Mouse (Mus musculus) forebrain, postnatal 0 days (tissue): ENCODE data around the gene Rpl23a. TPM values are rescaled to one million over a fixed set of nuclear protein-coding genes. Genes with fewer than 3 reads are reported as not detected.

Experiments
- ATAC-seq: fragments of 200-750 bp; cut with Nextera tagmentation; 2 replicates; pipeline ENCODE4 v1.8.0; 2017; ENCODE audit warnings: mild to moderate bottlenecking, moderate library complexity
- DNase-seq: peaks from one replicate; pipeline ENCODE4 v3.0.0-alpha.2; 2015
- H3K27ac ChIP-seq: fragments of 300-500 bp; sonication (generic); 2 replicates; pipeline ENCODE4 v1.5.1; 2014; ENCODE audit warnings: low read depth, mild to moderate bottlenecking, antibody characterized with exemption, low read length, moderate library complexity, mixed read lengths
- H3K27me3 ChIP-seq: fragments of 300-500 bp; sonication (generic); 2 replicates; pipeline ENCODE4 v1.6.1; 2014; ENCODE audit warnings: mild to moderate bottlenecking, low read length, mixed read lengths; ENCODE audit not compliant: insufficient read depth
- H3K36me3 ChIP-seq: fragments of 300-500 bp; sonication (generic); 2 replicates; pipeline ENCODE4 v1.6.1; 2014; ENCODE audit warnings: mild to moderate bottlenecking, moderate library complexity; ENCODE audit not compliant: insufficient read depth
- H3K4me1 ChIP-seq: fragments of 300-500 bp; sonication (generic); 2 replicates; pipeline ENCODE4 v1.6.1; 2014; ENCODE audit warnings: antibody characterized with exemption; ENCODE audit not compliant: insufficient read depth
- H3K4me2 ChIP-seq: fragments of 300-500 bp; sonication (generic); 2 replicates; pipeline ENCODE4 v1.6.1; 2014; ENCODE audit warnings: low read depth, mild to moderate bottlenecking, moderate library complexity
- H3K4me3 ChIP-seq: fragments of 300-500 bp; sonication (generic); 2 replicates; pipeline ENCODE4 v1.5.1; 2014; ENCODE audit warnings: low read depth, low read length, mixed read lengths
- H3K9ac ChIP-seq: fragments of 300-500 bp; sonication (generic); 2 replicates; pipeline ENCODE4 v1.6.1; 2014; ENCODE audit warnings: mild to moderate bottlenecking
- H3K9me3 ChIP-seq: fragments of 300-500 bp; sonication (generic); 2 replicates; pipeline ENCODE4 v1.6.1; 2016; ENCODE audit warnings: low read length
- CTCF ChIP-seq: sonication (generic); IDR thresholded peaks from 2 replicates; pipeline ENCODE4 v1.5.1; 2016; ENCODE audit warnings: antibody characterized with exemption, control low read depth, low read depth
- WGBS: fragments of 180-500 bp; shearing (Covaris S2); extraction: QIAGEN DNeasy Blood & Tissue Kit; methylation state at CpG from one replicate; pipeline ENCODE4 v1.1.7; 2014; 5-methylcytosine and 5-hydroxymethylcytosine counted together
- polyA plus RNA-seq: library from polyadenylated mRNA; unstranded; fragments of >200 nt; fragmentation: Nextera tagmentation; extraction: Ambion mirVana; gene quantifications from 2 replicates; pipeline ENCODE4 v1.2.1, GENCODE M21; 2015
- total RNA-seq: library from RNA; depleted of rRNA; stranded (reverse); fragments of >200 nt; gene quantifications from 2 replicates; pipeline ENCODE4 v1.2.3, GENCODE M21; 2014

Gene Rpl23a
- total and polyA plus RNA-seq, 2 experiments from 2014 or later, result 772 to 938 TPM

GRCm38 (mm10) chr11:78159096-78159495, 24.3 kb downstream of the Rpl23a start:
- DNase-seq, result peak; percentile 89
- TF ChIP-seq CTCF, result peak; percentile 99
- Histone ChIP-seq H3K9me3 (no peaks in the 10 kb centered on the region), H3K9ac (no peak overlapping the region), H3K27ac (no peak overlapping the region), H3K4me2 (no peak overlapping the region), H3K4me1 (peaks cover 7% of the 10 kb centered on the region), H3K4me3 (no peak overlapping the region), H3K36me3 (peaks cover 71% of the 10 kb centered on the region), H3K27me3 (no peaks in the 10 kb centered on the region)
- WGBS, result 20% methylated on average over 2 of the region's 2 CpGs
- ATAC-seq, result peak; percentile 69

GRCm38 (mm10) chr11:78156156-78156699, 27.2 kb downstream of the Rpl23a start:
- Histone ChIP-seq H3K4me3 (no peak overlapping the region), H3K27ac (no peak overlapping the region), H3K9ac (no peak overlapping the region), H3K4me2 (no peak overlapping the region), H3K36me3 (peaks cover 78% of the 10 kb centered on the region), H3K9me3 (no peaks in the 10 kb centered on the region), H3K27me3 (no peaks in the 10 kb centered on the region), H3K4me1 (no peaks in the 10 kb centered on the region)
- DNase-seq, result no peak
- WGBS, result 64% methylated on average over 6 of the region's 6 CpGs
- no peak for ATAC-seq
- TF ChIP-seq CTCF, result no peak

- TF ChIP-seq CTCF, result no peak
- H3K27ac ChIP-seq, result no peak overlapping the region
- H3K4me1 ChIP-seq, result no peaks in the 10 kb centered on the region
- H3K9ac ChIP-seq, result no peak overlapping the region
- no peaks in the 10 kb centered on the region for H3K9me3 ChIP-seq
- DNase-seq, result no peak
- ATAC-seq, result no peak
- peaks cover 75% of the 10 kb centered on the region for H3K36me3 ChIP-seq
- no peak overlapping the region for H3K4me2 ChIP-seq
- H3K4me3 ChIP-seq, result no peak overlapping the region
- WGBS, result 66% methylated on average over 5 of the region's 5 CpGs
- H3K27me3 ChIP-seq, result no peaks in the 10 kb centered on the region
These were observed 27.7 kb downstream of the Rpl23a start for GRCm38 (mm10) chr11:78155674-78156073.

- no peak for ATAC-seq
These were observed 29.6 kb downstream of the Rpl23a start for GRCm38 (mm10) chr11:78153778-78154177.

GRCm38 (mm10) chr11:78152299-78153231, 30.8 kb downstream of the Rpl23a start:
- WGBS, result 25% methylated on average over 9 of the region's 9 CpGs
- Histone ChIP-seq H3K4me2 (no peak overlapping the region), H3K27me3 (no peaks in the 10 kb centered on the region), H3K9ac (0 out of 2 replicates have a peak overlapping the region, but pooled peaks have one; percentile 10), H3K4me3 (no peak overlapping the region), H3K9me3 (no peaks in the 10 kb centered on the region), H3K27ac (peak overlapping the region; percentile 81), H3K36me3 (peaks cover 63% of the 10 kb centered on the region), H3K4me1 (no peaks in the 10 kb centered on the region)
- peak; percentile 85 for ATAC-seq
- peak; percentile 85 for DNase-seq
- TF ChIP-seq CTCF, result no peak

More at GRCm38 (mm10) chr11:78153778-78154177, 29.6 kb downstream of the Rpl23a start:
- WGBS, result 56% methylated on average over 13 of the region's 13 CpGs
- peaks cover 65% of the 10 kb centered on the region for H3K36me3 ChIP-seq
- no peak for DNase-seq
- no peak overlapping the region for H3K4me3 ChIP-seq
- no peaks in the 10 kb centered on the region for H3K4me1 ChIP-seq
- no peaks in the 10 kb centered on the region for H3K27me3 ChIP-seq
- no peaks in the 10 kb centered on the region for H3K9me3 ChIP-seq
- H3K9ac ChIP-seq, result no peak overlapping the region
- no peak overlapping the region for H3K4me2 ChIP-seq
- peak overlapping the region; percentile 81 for H3K27ac ChIP-seq
- no peak for TF ChIP-seq CTCF

GRCm38 (mm10) chr11:78151161-78151560, 32.2 kb downstream of the Rpl23a start:
- H3K4me1 ChIP-seq, result no peaks in the 10 kb centered on the region
- peaks cover 63% of the 10 kb centered on the region for H3K36me3 ChIP-seq
- DNase-seq (peak; percentile 41), ATAC-seq (no peak)
- WGBS, result 36% methylated on average over 1 of the region's 1 CpGs
- peak; percentile 59 for TF ChIP-seq CTCF
- H3K27ac ChIP-seq, result no peak overlapping the region
- H3K4me2 ChIP-seq, result no peak overlapping the region
- H3K27me3 ChIP-seq, result no peaks in the 10 kb centered on the region
- H3K9ac ChIP-seq, result no peak overlapping the region
- H3K9me3 ChIP-seq, result no peaks in the 10 kb centered on the region
- no peak overlapping the region for H3K4me3 ChIP-seq
